8 mouse cellular contexts compared by ENCODE assay signal in the genomic region with DNA sequence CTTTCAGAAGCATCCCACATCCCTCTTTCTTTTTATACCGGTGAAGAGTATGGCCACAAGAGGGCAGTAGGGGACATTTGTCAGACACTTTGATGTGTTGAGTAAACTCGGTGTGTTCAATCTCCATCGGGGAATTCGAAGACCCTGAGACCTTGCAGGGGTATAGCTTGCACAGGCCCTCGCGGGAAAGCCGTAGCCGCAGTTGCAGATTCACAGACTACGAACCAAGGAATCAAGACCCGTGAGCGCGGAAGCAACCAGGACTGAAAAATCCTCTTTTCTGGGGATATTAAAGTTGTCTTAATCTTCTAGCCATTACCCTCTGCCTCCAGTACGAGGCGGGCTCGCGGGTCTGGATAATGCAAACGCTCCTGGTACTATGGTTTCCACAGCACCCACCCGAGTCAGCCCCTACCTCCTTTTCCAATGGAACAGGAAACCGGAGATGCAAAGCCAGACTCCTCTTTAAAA. TPM values are rescaled to one million over a fixed set of nuclear protein-coding genes. Genes with fewer than 3 reads are reported as not detected.
DNase-seq lines count a peak whose midpoint lies in the region; ATAC-seq and TF ChIP-seq lines count a peak whose summit lies in the region.

No protein-coding gene starts in this region.

- H3K4me1 ChIP-seq in intestine, embryonic 16.5 days (ENCODE audit: control insufficient read depth, insufficient read depth, low read length), result peaks cover 19% of the 10 kb centered on the region
- H3K4me1 ChIP-seq in midbrain, embryonic 10.5 days, result peaks cover 61% of the 10 kb centered on the region
- H3K4me1 ChIP-seq in small intestine, adult 2 months (ENCODE audit: control insufficient read depth, insufficient read depth, insufficient read length, low read length), result peaks cover 12% of the 10 kb centered on the region; the same call in 1 of the 2 replicates

- no peak for TF ChIP-seq POLR2A in small intestine, adult 2 months (IDR thresholded peaks at IDR 0.05; ENCODE audit: low read depth, low read length)

- intact Hi-C loops in left cerebral cortex, postnatal 36 days (cut with DNase I), result loop anchor here (2.0 to 10.0 kb wide), 3 partner anchors 198 to 1174 kb away; no protein-coding TSS in a partner anchor

- peak overlapping the region; percentile 98 for H3K4me2 ChIP-seq in intestine, embryonic 16.5 days (ENCODE audit: low read depth, low read length)

- H3K36me3 ChIP-seq in intestine, embryonic 16.5 days (ENCODE audit: control insufficient read depth, insufficient read depth, low read length), result no peaks in the 10 kb centered on the region
- H3K36me3 ChIP-seq in midbrain, embryonic 10.5 days, result no peaks in the 10 kb centered on the region
- H3K36me3 ChIP-seq in small intestine, adult 2 months (ENCODE audit: control insufficient read depth, insufficient read depth, low read length), result no peaks in the 10 kb centered on the region

- H3K4me3 ChIP-seq in intestine, embryonic 16.5 days (ENCODE audit: low read length), result peak overlapping the region; percentile 65
- peak overlapping the region; percentile 90 for H3K4me3 ChIP-seq in midbrain, embryonic 10.5 days
- H3K4me3 ChIP-seq in small intestine, adult 2 months (ENCODE audit: low read depth, low read length), result peak overlapping the region; percentile 48

- H3K9ac ChIP-seq in intestine, embryonic 16.5 days (ENCODE audit: low read depth, low read length), result 0 out of 2 replicates have a peak overlapping the region, but pooled peaks have one; percentile 87

- peak; percentile 43 for ATAC-seq in intestine, embryonic 16.5 days
- no peak for ATAC-seq in activated CD4-positive, CD25-positive, alpha-beta regulatory T cell, adult 4 months

- H3K9me3 ChIP-seq in intestine, embryonic 16.5 days (ENCODE audit: control insufficient read depth, low read length), result no peaks in the 10 kb centered on the region
- H3K9me3 ChIP-seq in midbrain, embryonic 10.5 days (replicated peaks), result no peaks in the 10 kb centered on the region

- WGBS in intestine, embryonic 16.5 days, result 2% methylated on average over 19 of the region's 19 CpGs
- 3% methylated on average over 19 of the region's 19 CpGs for WGBS in midbrain, embryonic 10.5 days
- WGBS in small intestine, adult 2 months, result 1% methylated on average over 19 of the region's 19 CpGs

- H3K27me3 ChIP-seq in intestine, embryonic 16.5 days (replicated peaks; ENCODE audit: control insufficient read depth, insufficient read depth, low read length), result no peaks in the 10 kb centered on the region
- peaks cover 11% of the 10 kb centered on the region; the same call in 1 of the 2 replicates for H3K27me3 ChIP-seq in midbrain, embryonic 10.5 days (ENCODE audit: low read depth, poor library complexity, severe bottlenecking)
- no peaks in the 10 kb centered on the region for H3K27me3 ChIP-seq in small intestine, adult 2 months (ENCODE audit: control insufficient read depth, insufficient read depth, low read length)

- TF ChIP-seq CTCF in small intestine, adult 2 months (IDR thresholded peaks at IDR 0.05; ENCODE audit: extremely low read depth, insufficient read length, insufficient replicate concordance, low read depth, low read length), result peak; percentile 51; the same call in 1 of the 2 replicates

- no peak overlapping the region for H3K27ac ChIP-seq in intestine, embryonic 16.5 days (ENCODE audit: low read length)
- peak overlapping the region; percentile 88 for H3K27ac ChIP-seq in midbrain, embryonic 10.5 days (replicated peaks)
- H3K27ac ChIP-seq in small intestine, adult 2 months (ENCODE audit: insufficient read depth, low read depth, low read length), result no peak overlapping the region

- DNase-seq in adrenal gland, postnatal 25 days, result peak; percentile 66
- peak; percentile 91 for DNase-seq in embryo, embryonic 11 days
- peak; percentile 57 to 81 for DNase-seq in gastrocnemius, postnatal 4 days (ENCODE audit: low spot score in 2 of 2)
- DNase-seq in left cerebral cortex, postnatal 36 days (ENCODE audit: low spot score in 2 of 2), result peak; percentile 72 to 78
- DNase-seq in midbrain, embryonic 10.5 days (ENCODE audit: low spot score), result peak; percentile 83

RNA-seq across cellular contexts. Expression of gene Plxna2, which starts 0.9 kb away (rescaled TPM):
- total RNA-seq in adrenal gland, postnatal 25 days (2021), result 9.0 and 10.5 TPM in 2 replicates
- 10 to 100 TPM; 27.2 to 31.9 TPM for total RNA-seq in gastrocnemius, postnatal 4 days (2021)
- 4.3 and 4.6 TPM in 2 replicates for polyA plus RNA-seq in intestine, embryonic 16.5 days (2015; fragmentation: Nextera tagmentation; extraction: Ambion mirVana)
- total RNA-seq in left cerebral cortex, postnatal 36 days (2021), result 100 to 1,000 TPM in 1 of 2 experiments, 10 to 100 TPM in 1; 88.2 to 106 TPM
- polyA plus RNA-seq in midbrain, embryonic 10.5 days (2016; fragmentation: Nextera tagmentation; extraction: Ambion mirVana), result 9.2 and 11.2 TPM in 2 replicates
- polyA plus RNA-seq in small intestine, adult 2 months (2012; rRNA removed), result 5.5 and 8.9 TPM in 2 replicates
- polyA plus RNA-seq in activated CD4-positive, CD25-positive, alpha-beta regulatory T cell, adult 4 months (2017; shearing (Covaris generic)), result not detected
